Mouse (Mus musculus) bone marrow, adult 2 months (tissue): ENCODE results near the gene Hist2h2bb.

Experiments used
- CTCF ChIP-seq: fragments of 200-500 bp; IDR thresholded peaks from 2 replicates; pipeline ENCODE4 v1.5.1; 2011; ENCODE audit warnings: low read length, control low read depth; ENCODE audit not compliant: control insufficient read depth, insufficient read depth
- POLR2A ChIP-seq: fragments of 200-500 bp; IDR thresholded peaks from 2 replicates; pipeline ENCODE4 v1.6.1; 2011; ENCODE audit warnings: low read depth, mild to moderate bottlenecking, control low read depth, low read length, borderline replicate concordance; ENCODE audit not compliant: control insufficient read depth

DNA sequence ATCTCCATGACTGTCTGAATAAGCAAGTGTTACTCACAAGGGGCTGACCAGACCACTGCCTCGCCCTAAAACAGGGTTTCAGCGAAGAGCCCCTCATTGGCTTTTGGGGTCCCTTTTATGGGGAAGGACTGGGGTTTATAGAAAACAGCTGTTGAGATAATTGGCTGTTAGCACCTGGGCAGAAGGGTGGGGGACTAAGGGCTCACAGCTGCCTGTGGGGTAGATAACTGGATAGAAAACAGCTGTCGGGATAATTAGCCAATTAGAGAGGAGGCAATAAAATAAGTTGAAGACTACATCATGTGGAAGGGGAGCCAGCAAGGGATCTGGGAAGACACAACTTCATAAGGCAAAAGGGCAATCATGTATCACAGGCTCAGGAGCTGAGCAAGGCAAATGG lies 18.7 kb upstream of the Hist2h2bb start:
- no peak for TF ChIP-seq CTCF
- no peak for TF ChIP-seq POLR2A
